Mouse (Mus musculus) myocyte (in vitro differentiated cells): ENCODE data around the gene Rnf207.

Experiments used
- MYOD1 ChIP-seq, 3 experiments: IDR thresholded peaks; one replicate each; pipeline ENCODE4 v1.6.1; 2011; ENCODE audit warnings: control low read depth in 2 of 3, low read depth in 2 of 3, mild to moderate bottlenecking in 2 of 3, moderate library complexity in 1 of 3; ENCODE audit not compliant: insufficient read length in 2 of 3, control insufficient read depth in 1 of 3
- POLR2AphosphoS2 ChIP-seq: IDR thresholded peaks from one replicate; pipeline ENCODE4 v1.6.1; 2011; ENCODE audit warnings: low read depth, control low read depth; ENCODE audit not compliant: insufficient read length
- TCF12 ChIP-seq: IDR thresholded peaks from one replicate; pipeline ENCODE4 v1.6.1; 2011; ENCODE audit warnings: mild to moderate bottlenecking, control low read depth; ENCODE audit not compliant: poor library complexity, insufficient read depth, severe bottlenecking

- TF ChIP-seq TCF12 (no peak), POLR2AphosphoS2 (no peak), MYOD1 (IDR thresholded peaks at IDR 0.05; ENCODE audit: control insufficient read depth in 1 of 3, insufficient read length in 2 of 3, low read depth in 2 of 3) (no peak)
Observed at GRCm38 (mm10) chr4:152278986-152279385, 39.8 kb downstream of the Rnf207 start.
